Mouse (Mus musculus) retina, embryonic 14.5 days (tissue): ENCODE measurements around the gene Grcc10.

Experiments used
- DNase-seq: peaks from one replicate; pipeline ENCODE4 v3.0.0-alpha.2; 2015; ENCODE audit warnings: low spot score

Grcc10 gene

DNA sequence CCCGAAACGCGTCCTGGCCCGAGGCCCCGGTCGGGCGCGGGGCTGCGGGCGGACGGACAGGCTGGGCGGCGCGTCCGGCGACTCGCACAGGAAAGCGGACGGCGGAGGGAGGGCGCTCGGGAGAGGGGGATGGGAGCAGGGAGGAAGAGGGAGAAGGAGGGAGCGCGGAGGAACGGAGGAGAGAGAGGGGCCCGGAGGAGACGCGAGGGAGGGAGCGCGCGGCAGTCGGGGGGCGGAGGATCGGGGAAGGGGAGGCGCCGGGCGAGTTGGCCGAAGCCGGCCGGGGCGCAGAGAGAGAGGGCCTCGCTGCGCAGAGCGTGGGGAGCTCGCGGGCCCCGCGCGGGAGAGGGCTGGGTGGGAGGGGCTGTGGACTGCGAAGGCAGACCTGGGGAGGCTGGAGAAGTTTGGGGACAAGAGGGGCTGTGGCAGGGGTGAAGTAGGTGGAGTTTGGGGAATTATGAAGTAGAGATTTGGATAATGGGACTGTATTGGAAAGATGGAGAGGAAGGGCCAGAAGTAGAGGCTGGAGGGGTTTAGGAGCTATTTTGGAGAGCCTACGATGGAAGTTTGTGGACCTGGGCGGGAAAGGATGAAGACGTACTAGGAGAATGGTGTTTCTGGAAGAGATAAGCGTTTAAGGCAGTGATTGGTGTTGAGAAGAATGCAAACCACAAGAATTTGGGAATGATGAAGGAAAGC, 15.6 kb upstream of the Grcc10 start:
- DNase-seq: peak; percentile 75

DNA sequence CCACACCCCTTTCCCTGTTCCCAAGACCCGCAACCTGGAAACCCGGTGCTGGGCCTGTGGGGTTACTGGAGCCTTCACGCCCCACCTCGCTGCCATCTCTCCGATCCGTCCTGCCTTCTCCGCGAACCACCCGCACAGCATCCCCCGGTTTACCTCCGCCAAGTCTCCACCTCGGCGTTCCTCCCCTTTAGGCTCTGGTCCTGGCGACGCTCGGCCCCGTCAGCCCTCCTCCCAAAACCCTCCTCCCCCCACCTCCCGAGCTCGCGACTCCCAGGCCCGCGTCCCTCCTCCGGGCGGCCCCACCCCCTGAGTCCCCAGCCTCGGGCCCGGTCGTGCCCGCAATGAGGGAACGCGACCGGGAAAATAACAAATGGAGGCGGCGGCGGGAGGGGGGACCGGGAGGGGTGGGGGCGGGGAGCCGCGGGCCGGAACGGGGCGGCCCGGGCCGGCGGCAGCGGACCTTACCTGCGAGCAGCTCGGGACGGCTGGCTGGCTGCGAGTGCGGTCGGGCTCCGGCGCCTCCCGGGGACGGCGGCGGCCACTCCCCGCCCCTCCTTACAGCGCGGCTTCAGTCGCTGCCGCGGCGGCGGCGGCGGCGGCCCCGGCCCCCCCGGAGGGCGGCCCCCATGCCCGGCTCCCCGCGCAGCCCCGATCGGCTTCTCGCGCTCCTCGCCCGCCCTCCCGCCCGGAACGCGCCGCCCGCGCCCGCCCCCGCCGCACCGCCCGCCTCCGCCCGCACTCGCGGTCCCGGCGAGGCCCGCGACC, 14.8 kb upstream of the Grcc10 start, which contains the start of the genes Gm45234 and Atn1:
TSS of gene Gm45234 (minus strand) at position 191 of the 765 bp plus-strand sequence.
TSS of gene Atn1 (minus strand) at position 694 of the 765 bp plus-strand sequence.
- DNase-seq: peak; percentile 68

GRCm38 (mm10) chr6:124755306-124755705, 14.1 kb upstream of the Grcc10 start:
- DNase-seq: no peak

- DNase-seq: no peak
These were observed 12.7 kb upstream of the Grcc10 start for GRCm38 (mm10) chr6:124753861-124754260.

DNA sequence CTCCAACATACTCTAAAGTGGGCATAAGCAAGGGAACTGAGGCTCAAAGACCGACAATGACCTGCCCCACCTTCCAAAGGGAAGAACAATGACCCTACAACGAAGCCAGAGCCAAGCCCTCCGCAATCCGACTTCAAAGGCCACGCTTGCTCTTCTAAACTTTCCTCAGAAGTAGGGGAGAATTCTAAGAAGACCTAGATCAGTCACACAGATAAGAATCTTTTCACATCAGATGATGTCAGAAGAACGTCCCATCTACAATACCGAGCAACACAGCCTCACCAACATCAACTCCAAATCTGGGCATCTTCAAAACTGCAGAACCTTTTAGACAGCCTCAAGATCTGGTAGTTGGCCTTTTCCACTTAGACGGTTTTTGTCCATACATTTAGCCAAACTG, 9.2 kb upstream of the Grcc10 start:
- DNase-seq: no peak

DNA sequence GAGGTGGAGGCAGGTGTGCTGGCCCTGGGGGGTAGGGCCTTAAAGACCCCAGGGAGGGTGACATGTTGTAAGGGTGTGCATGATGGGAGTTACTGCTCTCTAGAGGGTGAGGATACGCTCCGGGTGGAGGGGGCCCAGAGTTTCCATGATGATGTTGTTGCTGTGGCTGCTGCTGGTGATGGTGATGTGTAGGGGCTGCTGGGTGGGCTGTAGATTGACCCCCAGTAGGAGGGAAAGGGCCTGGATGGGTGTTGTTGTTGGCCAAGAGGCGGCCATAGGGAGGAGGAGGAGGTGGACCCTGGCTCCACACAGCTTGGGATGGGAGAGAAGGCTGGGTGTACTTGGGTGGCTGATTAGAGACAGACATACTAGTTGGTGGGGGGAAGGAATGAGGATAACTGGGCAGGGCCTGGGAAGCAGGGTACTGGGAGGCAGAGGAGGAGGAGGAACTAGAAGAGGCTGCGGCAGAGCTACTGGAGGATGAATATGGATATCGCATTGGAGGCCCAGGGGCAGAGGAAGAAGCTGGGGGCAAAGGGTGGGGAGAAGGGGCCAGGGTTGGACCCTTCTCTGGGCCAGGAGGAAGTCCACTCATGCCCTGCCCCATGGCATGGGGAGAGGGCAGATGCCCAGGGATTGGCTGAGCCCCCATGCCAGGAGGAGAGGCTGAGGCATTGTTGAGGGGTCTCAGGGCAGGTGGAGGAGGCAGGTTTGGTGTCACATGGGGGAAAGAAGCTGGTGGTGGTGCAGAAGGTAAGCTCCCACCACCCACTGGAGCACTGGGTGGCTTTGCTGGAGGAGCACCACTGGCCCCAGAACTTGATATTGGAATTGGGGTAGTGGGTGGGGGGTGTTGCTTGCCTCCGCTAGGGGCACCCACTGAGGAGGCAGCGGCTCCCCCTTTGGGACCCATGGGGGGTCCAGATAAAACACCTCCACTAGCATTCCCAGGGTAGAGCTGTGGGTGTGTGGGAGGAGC, 5.8 kb upstream of the Grcc10 start:
- no peak for DNase-seq

GRCm38 (mm10) chr6:124746296-124746605, 5.1 kb upstream of the Grcc10 start:
- no peak for DNase-seq

- peak; percentile 96 for DNase-seq
These were observed 4.5 kb upstream of the Grcc10 start for GRCm38 (mm10) chr6:124745490-124746295.

DNA sequence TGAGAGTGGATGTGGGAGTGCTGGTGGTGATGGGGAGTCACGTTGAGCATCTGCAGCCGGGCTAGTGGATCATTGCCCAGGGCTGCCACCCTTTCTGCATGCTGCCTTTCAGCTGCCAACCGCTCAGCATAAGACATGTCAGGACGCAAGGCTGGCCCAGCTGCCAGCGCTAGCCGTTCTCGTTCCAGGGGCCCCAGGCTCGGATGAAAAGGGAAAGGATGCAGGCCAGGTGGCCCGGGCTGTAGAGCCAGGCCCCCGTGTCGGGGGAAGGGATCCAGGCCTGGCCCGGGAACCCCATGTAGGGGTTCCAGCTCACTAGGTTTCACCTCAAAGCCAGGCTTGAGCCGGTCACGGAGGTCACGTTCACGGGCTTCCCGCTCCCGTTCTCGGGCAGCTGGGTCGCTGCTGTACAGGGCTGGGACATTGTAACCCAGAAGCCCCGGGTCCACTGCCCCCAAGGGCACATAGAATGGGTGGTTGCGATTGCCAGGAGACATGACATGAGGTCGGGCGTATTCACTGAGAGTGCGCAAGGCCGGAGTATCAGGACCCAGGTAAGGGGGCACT, 3.7 kb upstream of the Grcc10 start:
- no peak for DNase-seq

DNA sequence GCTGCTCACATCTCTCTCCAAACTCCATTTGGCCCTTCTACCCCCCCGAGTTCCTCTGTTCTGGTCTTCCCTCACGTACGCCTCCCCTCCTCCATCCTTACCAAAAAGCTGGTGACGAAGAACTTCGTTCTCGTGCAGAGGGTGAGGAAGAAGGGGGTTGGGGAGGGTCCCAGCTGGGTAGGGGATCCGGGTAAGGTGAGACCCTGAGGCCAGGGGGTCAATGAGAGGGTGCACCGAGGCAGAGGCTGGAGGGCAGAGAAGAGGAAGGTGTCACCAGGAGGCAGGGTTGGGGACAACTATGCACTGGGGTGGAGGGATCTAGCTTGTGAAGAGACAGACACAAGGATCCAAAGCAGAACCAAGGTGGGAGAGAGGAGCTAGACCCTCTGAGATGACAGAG, 2.5 kb upstream of the Grcc10 start:
- DNase-seq: no peak

GRCm38 (mm10) chr6:124742839-124743514, 1.8 kb upstream of the Grcc10 start:
- no peak for DNase-seq

DNA sequence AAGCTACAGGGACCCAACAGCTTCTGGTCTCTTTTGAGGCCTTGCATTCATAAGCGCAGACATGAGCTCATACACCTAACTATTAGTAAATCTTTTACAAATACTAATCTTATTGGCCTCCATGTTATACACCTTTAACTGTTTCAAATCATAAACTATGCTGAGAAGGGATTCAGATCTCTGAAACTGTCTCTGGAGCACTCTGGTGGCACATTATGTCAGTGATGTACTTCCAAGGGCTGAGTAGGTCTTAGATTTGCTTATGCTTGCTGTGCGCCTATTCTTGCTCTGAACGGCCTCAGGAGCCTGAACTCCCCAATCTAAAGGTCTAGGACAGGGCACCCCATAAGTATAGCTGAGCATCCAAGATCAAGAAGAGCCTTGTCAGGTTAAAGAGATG, 668 bp upstream of the Grcc10 start:
- no peak for DNase-seq

- DNase-seq: peak; percentile 73
These were observed 825 bp downstream of the Grcc10 start for GRCm38 (mm10) chr6:124740211-124740887.

DNA sequence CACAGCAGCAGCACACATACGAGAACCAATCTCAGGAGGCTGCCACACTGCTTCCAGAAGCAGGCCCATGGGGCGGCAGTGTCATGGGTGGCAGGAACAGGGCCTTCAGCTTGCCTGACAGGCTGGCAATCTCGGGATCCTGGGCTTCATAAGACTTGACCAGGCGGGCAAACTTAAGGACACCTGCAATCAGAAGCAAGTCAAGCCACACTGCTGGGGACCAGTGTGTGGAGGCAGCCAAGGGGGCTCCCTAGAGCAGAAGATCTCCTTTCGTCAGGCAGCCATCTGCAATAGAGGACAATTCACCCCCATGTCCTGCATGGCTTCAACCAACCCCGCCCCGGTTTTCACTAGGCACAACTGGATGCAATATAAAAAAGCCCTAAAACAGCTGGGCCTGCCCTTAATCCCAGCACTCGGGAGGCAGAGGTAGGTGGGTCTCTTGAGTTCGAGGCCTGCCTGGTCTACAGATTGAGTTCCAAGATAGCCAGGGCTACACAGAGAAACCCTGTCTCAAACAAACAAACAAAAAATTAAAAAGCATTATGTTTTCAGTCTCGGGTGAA, 1.9 kb downstream of the Grcc10 start:
- no peak for DNase-seq

GRCm38 (mm10) chr6:124738511-124739023, 2.6 kb downstream of the Grcc10 start, which contains the start of gene Ptpn6:
TSS of gene Ptpn6 (minus strand) at chr6:124738714.
- DNase-seq: peak; percentile 26

DNA sequence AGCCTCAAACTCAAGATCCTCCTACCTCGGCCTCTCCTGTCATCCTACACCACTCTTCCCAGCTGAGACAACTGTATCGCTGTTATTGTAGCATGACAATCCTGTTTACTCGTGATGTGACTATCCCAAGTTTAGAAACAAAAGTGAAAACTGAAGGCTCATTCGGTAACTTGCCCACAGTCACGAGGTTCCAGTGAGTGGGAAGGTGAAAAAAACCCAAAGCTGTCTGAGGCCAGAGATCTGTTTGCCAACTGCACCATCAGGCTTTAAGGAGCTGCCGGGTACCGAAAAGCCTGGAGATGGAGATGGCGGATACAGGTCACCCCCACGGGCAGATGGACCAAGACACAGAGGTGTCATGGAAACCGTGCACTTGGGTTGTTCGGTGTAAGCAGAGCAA, 4.1 kb downstream of the Grcc10 start:
- no peak for DNase-seq

DNA sequence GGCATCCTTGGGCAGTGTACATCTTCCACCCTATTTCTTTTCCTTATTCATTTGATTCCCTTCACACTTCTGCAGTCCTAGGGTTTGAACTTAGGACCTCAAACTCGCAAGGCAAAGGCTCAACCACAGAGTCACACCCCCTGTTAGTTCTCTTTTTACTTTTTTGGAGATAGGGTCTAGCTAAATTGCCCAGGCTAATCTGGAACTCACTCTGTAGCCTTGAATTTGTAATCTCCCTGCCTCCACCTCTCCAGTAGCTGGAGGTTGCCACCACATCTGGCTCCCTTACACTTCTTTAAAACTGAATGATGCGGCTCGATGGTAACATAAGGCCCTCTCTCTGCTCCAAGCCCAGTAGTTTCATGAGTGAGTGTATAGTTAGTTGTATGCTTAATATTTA, 6.8 kb downstream of the Grcc10 start:
- no peak for DNase-seq

DNA sequence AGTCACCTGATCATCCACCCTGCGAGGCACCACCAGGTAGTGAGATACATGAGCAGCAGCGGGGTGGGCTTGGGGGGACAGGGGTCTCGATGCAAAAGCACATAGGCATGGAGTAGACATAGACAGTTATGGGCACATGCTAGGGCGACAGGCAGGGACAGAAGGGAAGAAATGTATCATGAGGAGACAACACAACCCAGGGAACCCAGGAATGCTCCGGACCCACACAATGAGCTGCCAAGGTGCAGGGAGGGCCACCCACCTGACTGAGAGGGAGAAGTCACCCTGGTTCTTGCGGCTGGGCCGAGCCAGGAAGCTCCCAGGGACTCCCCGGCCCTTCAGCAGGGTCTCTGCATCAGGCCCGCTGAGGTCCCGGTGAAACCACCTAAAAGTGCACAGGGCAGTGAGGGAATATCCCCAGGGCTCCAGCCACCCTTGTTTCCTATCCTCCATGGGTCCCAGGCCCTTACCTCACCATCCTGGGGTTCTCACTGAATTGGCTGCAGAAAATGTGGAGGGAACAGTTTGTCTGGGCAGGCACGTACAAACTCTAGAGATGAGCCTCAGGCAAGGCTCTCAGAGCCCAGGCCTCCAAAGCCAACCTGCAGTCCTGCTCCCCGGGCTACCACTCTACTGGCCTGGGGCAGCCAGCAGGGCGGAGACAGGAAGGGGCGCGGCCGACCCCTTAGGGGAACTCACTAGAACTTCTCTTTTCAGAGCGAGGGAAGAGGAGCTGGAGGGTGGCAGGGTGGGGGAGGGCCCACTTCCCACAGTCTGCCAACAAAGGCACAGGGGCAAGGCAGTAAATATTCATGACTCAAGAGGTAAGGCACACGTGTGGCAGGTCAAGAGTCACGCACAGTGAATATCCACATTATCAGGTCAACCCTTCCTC, 8.5 kb downstream of the Grcc10 start:
- no peak for DNase-seq
